Mouse (Mus musculus): ENCODE data around the gene Tjap1. TPM values are rescaled to one million over a fixed set of nuclear protein-coding genes. Genes with fewer than 3 reads are reported as not detected.

Tjap1 gene
- polyA plus RNA-seq, 1 experiment from 2014 or later, result 6.2 TPM

DNA sequence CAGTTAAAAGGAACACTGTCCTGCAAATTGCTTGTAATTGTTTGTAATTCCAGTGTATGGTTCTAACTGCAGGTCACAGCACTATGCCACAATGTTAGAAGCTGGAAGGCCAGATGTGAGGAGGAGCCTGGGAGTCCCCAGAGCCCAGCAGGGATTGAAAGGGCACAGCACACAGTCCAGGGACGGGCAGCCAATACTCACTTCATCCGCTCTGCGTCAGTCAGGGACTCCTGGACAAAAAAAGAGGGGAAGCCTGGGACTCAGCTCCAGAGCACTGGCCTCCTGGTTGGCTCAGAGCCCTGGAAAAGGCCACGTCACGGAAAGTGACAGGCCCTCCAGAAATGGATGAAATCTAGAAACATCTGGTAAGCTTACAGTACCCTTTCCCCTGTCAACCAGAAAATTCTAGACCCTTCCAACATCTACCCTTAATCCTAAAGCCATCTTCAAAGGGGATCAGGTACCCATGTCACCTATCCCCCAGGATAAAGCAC, 20.6 kb downstream of the Tjap1 start:
- ATAC-seq (no peak), DNase-seq (no peak)
- Histone ChIP-seq H3K27me3 (ENCODE audit: insufficient read depth, low read length) (no peaks in the 10 kb centered on the region), H3K4me2 (ENCODE audit: low read depth, low read length) (no peak overlapping the region), H3K27ac (ENCODE audit: low read depth) (no peak overlapping the region), H3K9me3 (ENCODE audit: low read length) (no peaks in the 10 kb centered on the region), H3K9ac (replicated peaks) (no peak overlapping the region), H3K36me3 (replicated peaks; ENCODE audit: insufficient read depth, low read length) (peaks cover 67% of the 10 kb centered on the region), H3K4me3 (ENCODE audit: low read depth, low read length) (no peak overlapping the region), H3K4me1 (ENCODE audit: insufficient read depth) (0 out of 2 replicates have a peak, but pooled peaks cover 3% of the 10 kb centered on the region)
- 90% methylated on average over 5 of the region's 5 CpGs for WGBS (ENCODE audit: insufficient replicate concordance)
- no peak for TF ChIP-seq EP300 (IDR thresholded peaks at IDR 0.05; ENCODE audit: low read depth)
- TF ChIP-seq CTCF (IDR thresholded peaks at IDR 0.05; ENCODE audit: low read depth), result no peak

- ATAC-seq, result no peak
- Histone ChIP-seq H3K4me1 (ENCODE audit: insufficient read depth) (no peaks in the 10 kb centered on the region), H3K9me3 (ENCODE audit: low read length) (no peaks in the 10 kb centered on the region), H3K27me3 (ENCODE audit: insufficient read depth, low read length) (peaks cover 9% of the 10 kb centered on the region), H3K4me3 (ENCODE audit: low read depth, low read length) (no peak overlapping the region), H3K4me2 (ENCODE audit: low read depth, low read length) (no peak overlapping the region), H3K27ac (ENCODE audit: low read depth) (no peak overlapping the region), H3K9ac (replicated peaks) (no peak overlapping the region), H3K36me3 (replicated peaks; ENCODE audit: insufficient read depth, low read length) (peaks cover 62% of the 10 kb centered on the region)
- 89% methylated on average over 15 of the region's 17 CpGs for WGBS (ENCODE audit: insufficient replicate concordance)
- DNase-seq, result no peak
- TF ChIP-seq CTCF (IDR thresholded peaks at IDR 0.05; ENCODE audit: low read depth) (no peak), EP300 (IDR thresholded peaks at IDR 0.05; ENCODE audit: low read depth) (no peak)
These were observed 23.2 kb downstream of the Tjap1 start for GRCm38 (mm10) chr17:46259675-46260074.

DNA sequence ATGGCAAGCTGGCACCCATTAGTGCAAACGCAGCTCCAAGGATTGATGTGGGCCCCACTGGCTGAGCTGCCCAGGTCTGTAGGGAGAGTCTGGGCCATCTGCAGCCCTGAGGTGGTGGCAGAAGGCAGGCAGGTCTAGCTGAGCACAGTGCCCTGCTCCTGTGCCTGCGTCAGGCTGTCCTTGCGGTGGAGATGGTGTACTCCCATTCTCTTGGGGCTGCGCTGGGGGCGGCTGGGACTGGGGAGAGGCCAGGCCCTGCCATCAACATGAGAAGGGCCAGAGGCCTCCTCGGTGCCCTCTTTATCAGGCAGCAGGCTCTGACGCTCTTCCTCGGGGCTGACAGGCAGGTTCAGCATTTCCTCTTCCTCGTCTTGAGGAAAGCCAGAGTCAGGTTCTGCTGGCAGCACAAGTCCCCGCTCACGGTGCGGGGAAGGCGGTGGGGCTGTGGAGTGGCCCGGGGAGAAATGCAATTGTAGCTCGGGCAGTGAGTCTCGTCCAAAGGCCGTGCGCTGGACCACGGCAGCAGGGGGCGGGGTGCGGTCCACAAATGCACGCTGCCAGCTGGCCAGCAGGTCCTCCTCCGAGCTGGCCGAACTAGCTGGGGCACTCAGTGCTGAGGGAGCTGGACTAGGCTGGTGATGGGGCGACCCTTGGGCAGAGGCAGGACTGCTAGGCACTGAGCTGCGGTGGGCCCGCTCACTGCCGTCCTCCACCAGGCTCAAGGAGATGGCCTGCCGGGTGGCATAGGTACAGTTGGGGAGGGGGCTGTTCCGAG, 24.4 kb downstream of the Tjap1 start:
- H3K27me3 ChIP-seq (ENCODE audit: insufficient read depth, low read length), result peaks cover 21% of the 10 kb centered on the region
- H3K4me1 ChIP-seq (ENCODE audit: insufficient read depth), result peaks cover 8% of the 10 kb centered on the region
- peaks cover 50% of the 10 kb centered on the region for H3K36me3 ChIP-seq (replicated peaks; ENCODE audit: insufficient read depth, low read length)
- H3K9ac ChIP-seq (replicated peaks), result no peak overlapping the region
- WGBS (ENCODE audit: insufficient replicate concordance), result 88% methylated on average over 30 of the region's 30 CpGs
- no peaks in the 10 kb centered on the region for H3K9me3 ChIP-seq (ENCODE audit: low read length)
- ATAC-seq, result no peak
- TF ChIP-seq EP300 (IDR thresholded peaks at IDR 0.05; ENCODE audit: low read depth) (no peak), CTCF (IDR thresholded peaks at IDR 0.05; ENCODE audit: low read depth) (no peak)
- H3K4me2 ChIP-seq (ENCODE audit: low read depth, low read length), result no peak overlapping the region
- H3K27ac ChIP-seq (ENCODE audit: low read depth), result no peak overlapping the region
- no peak overlapping the region for H3K4me3 ChIP-seq (ENCODE audit: low read depth, low read length)
- DNase-seq, result no peak

- Histone ChIP-seq H3K4me2 (ENCODE audit: low read depth, low read length) (no peak overlapping the region), H3K9me3 (ENCODE audit: low read length) (no peaks in the 10 kb centered on the region), H3K9ac (replicated peaks) (no peak overlapping the region), H3K27ac (ENCODE audit: low read depth) (no peak overlapping the region), H3K36me3 (replicated peaks; ENCODE audit: insufficient read depth, low read length) (peaks cover 41% of the 10 kb centered on the region), H3K4me1 (ENCODE audit: insufficient read depth) (peaks cover 13% of the 10 kb centered on the region), H3K27me3 (ENCODE audit: insufficient read depth, low read length) (peaks cover 23% of the 10 kb centered on the region), H3K4me3 (ENCODE audit: low read depth, low read length) (no peak overlapping the region)
- TF ChIP-seq CTCF (IDR thresholded peaks at IDR 0.05; ENCODE audit: low read depth), result no peak
- no peak for TF ChIP-seq EP300 (IDR thresholded peaks at IDR 0.05; ENCODE audit: low read depth)
- ATAC-seq (no peak), DNase-seq (no peak)
- 36% methylated on average over 6 of the region's 6 CpGs for WGBS (ENCODE audit: insufficient replicate concordance)
These were observed 27.7 kb downstream of the Tjap1 start for GRCm38 (mm10) chr17:46255147-46255546.

DNA sequence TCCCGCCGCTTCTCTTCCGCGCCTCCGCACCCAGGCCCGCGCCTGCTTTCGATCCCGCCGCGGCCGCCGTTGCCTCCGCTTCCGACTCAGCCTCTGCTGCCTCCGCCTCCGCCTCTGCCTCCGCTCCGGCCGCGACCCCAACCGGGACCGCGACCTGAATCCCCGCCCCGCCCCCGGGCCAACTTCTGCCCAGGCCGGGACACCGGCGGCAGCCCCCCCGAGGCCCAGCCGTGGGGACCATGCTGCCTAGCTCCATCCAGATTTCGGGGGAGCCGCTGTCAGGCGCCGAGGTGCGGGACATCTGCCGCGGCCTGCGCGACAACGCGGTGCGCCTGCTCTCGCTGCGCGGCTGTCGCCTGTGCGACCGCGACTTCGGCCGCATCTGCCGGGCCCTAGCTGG, 28.7 kb downstream of the Tjap1 start:
- H3K4me1 ChIP-seq (ENCODE audit: insufficient read depth), result peaks cover 15% of the 10 kb centered on the region
- DNase-seq, result no peak
- H3K27me3 ChIP-seq (ENCODE audit: insufficient read depth, low read length), result peaks cover 23% of the 10 kb centered on the region
- peak overlapping the region; percentile 68 for H3K4me3 ChIP-seq (ENCODE audit: low read depth, low read length)
- WGBS (ENCODE audit: insufficient replicate concordance), result under 1% methylated on average over 24 of the region's 54 CpGs
- H3K9ac ChIP-seq (replicated peaks), result peak overlapping the region; percentile 48
- H3K36me3 ChIP-seq (replicated peaks; ENCODE audit: insufficient read depth, low read length), result peaks cover 40% of the 10 kb centered on the region
- no peak overlapping the region for H3K27ac ChIP-seq (ENCODE audit: low read depth)
- peak overlapping the region; percentile 99 for H3K4me2 ChIP-seq (ENCODE audit: low read depth, low read length)
- ATAC-seq, result peak; percentile 20; the same call in 1 of the 2 replicates
- H3K9me3 ChIP-seq (ENCODE audit: low read length), result no peaks in the 10 kb centered on the region
- TF ChIP-seq EP300 (IDR thresholded peaks at IDR 0.05; ENCODE audit: low read depth) (no peak), CTCF (IDR thresholded peaks at IDR 0.05; ENCODE audit: low read depth) (no peak)

DNA sequence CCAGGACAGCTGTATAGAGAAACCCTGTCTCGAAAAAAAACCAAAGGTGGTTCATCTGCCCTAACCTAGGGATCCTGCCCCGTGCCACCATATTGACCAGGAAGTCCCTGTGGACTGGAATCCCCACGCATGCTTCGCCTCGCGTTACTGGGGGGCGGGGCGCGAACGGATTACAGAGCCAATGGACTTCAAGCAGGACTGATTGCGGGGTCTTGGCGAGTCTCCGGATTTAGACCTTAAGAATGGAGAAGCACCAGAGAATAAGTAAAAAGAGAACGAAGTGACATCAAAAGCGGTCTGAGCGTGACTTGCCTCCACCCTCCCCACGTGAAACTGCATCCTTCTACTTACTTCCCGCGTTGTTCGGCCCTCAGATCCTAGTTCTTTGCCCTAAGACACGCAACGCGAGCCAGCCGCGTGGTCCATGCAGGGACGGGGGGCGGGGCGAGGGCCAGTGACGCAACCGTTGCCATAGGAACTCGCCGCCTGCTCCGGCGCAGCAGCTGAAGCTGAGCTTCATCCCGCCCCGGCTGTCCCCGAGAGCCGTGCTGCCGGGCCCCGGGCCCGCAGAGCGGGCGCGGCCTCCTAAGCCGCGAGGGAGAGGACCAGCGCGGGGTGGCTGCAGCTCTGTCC, 29.3 kb downstream of the Tjap1 start, which contains the start of gene Lrrc73:
Lrrc73 (plus strand) TSS at position 80 of the 633 bp plus-strand sequence.
- TF ChIP-seq CTCF (IDR thresholded peaks at IDR 0.05; ENCODE audit: low read depth) (no peak), EP300 (IDR thresholded peaks at IDR 0.05; ENCODE audit: low read depth) (no peak)
- Histone ChIP-seq H3K4me2 (ENCODE audit: low read depth, low read length) (peak within 1 kb of the TSS; percentile 99), H3K9ac (replicated peaks) (peak within 1 kb of the TSS; percentile 48), H3K27ac (ENCODE audit: low read depth) (no peak within 1 kb of the TSS), H3K27me3 (ENCODE audit: insufficient read depth, low read length) (peaks cover 23% of the 10 kb centered on the region), H3K4me1 (ENCODE audit: insufficient read depth) (peaks cover 20% of the 10 kb centered on the region), H3K36me3 (replicated peaks; ENCODE audit: insufficient read depth, low read length) (peaks cover 37% of the 10 kb centered on the region), H3K9me3 (ENCODE audit: low read length) (no peaks in the 10 kb centered on the region), H3K4me3 (ENCODE audit: low read depth, low read length) (peak within 1 kb of the TSS; percentile 68)
- 2% methylated on average over 36 of the region's 48 CpGs for WGBS (ENCODE audit: insufficient replicate concordance)
- DNase-seq (peak; percentile 91), ATAC-seq (peak; percentile 80)

Data from liver, postnatal 0 days (tissue).